Mouse (Mus musculus) lung, embryonic 16.5 days (tissue): ENCODE results near the gene Luc7l. TPM values are rescaled to one million over a fixed set of nuclear protein-coding genes. Genes with fewer than 3 reads are reported as not detected.

Experiments used
- polyA plus RNA-seq: library from polyadenylated mRNA; unstranded; fragments of >200 nt; fragmentation: Nextera tagmentation; extraction: Ambion mirVana; gene quantifications from 2 replicates; pipeline ENCODE4 v1.2.1, GENCODE M21; 2015

Luc7l gene
- polyA plus RNA-seq, 1 experiment from 2014 or later, result 86.9 TPM

Other genes starting within 250 kb of the Luc7l start
- 6.5 and 6.7 TPM in 2 replicates for gene Rab11fip3, start 183.3 kb upstream of the Luc7l start, polyA plus RNA-seq
- 36.3 and 36.8 TPM in 2 replicates for gene Decr2, start 162.6 kb upstream of the Luc7l start, polyA plus RNA-seq
- gene Nme4, start 157.3 kb upstream of the Luc7l start, polyA plus RNA-seq, result 68.3 and 69.7 TPM in 2 replicates
- gene Tmem8, start 139.6 kb upstream of the Luc7l start, polyA plus RNA-seq, result 2.2 and 3.0 TPM in 2 replicates
- 188 and 194 TPM in 2 replicates for gene Mrpl28, start 129.4 kb upstream of the Luc7l start, polyA plus RNA-seq
- gene Axin1, start 114.2 kb upstream of the Luc7l start, polyA plus RNA-seq, result 6.9 and 7.4 TPM in 2 replicates
- 0.20 and 0.31 TPM in 2 replicates for gene Pdia2, start 53.8 kb upstream of the Luc7l start, polyA plus RNA-seq
- 10.9 and 13.3 TPM in 2 replicates for gene Rgs11, start 49.9 kb upstream of the Luc7l start, polyA plus RNA-seq
- gene Arhgdig, start 45.1 kb upstream of the Luc7l start, polyA plus RNA-seq, result 3.6 and 4.3 TPM in 2 replicates
- 46.9 and 49.6 TPM in 2 replicates for gene Fam234a, start 8.7 kb upstream of the Luc7l start, polyA plus RNA-seq
- 1.8 and 2.3 TPM in 2 replicates for gene Neurl1b, start 161.9 kb downstream of the Luc7l start, polyA plus RNA-seq